Mouse (Mus musculus) kidney, adult 2 months (tissue): ENCODE results near the gene Dph1. TPM values are rescaled to one million over a fixed set of nuclear protein-coding genes. Genes with fewer than 3 reads are reported as not detected.
A peak's percentile ranks its signal among the peaks of the same experiment; 100 is the strongest.

ENCODE experiments used
- DNase-seq: peaks from one replicate; pipeline ENCODE4 v3.0.0; 2021
- H3K27ac ChIP-seq: fragments of 200-500 bp; 2 replicates; pipeline ENCODE4 v1.5.1; 2012; ENCODE audit warnings: low read depth, low read length, control low read depth, inconsistent platforms; ENCODE audit not compliant: insufficient read depth
- H3K27me3 ChIP-seq: fragments of 200-500 bp; replicated peaks from 2 replicates; pipeline ENCODE4 v1.6.1; 2012; ENCODE audit warnings: mild to moderate bottlenecking, moderate library complexity, low read length, inconsistent platforms; ENCODE audit not compliant: control insufficient read depth, insufficient read depth
- H3K36me3 ChIP-seq: fragments of 200-500 bp; 2 replicates; pipeline ENCODE4 v1.6.1; 2012; ENCODE audit warnings: mild to moderate bottlenecking, moderate library complexity, low read length, inconsistent platforms; ENCODE audit not compliant: control insufficient read depth, insufficient read depth
- H3K4me1 ChIP-seq: fragments of 200-500 bp; 2 replicates; pipeline ENCODE4 v1.6.1; 2011; ENCODE audit warnings: low read length; ENCODE audit not compliant: control insufficient read depth, insufficient read depth
- H3K4me3 ChIP-seq: fragments of 200-500 bp; 2 replicates; pipeline ENCODE4 v1.5.1; 2011; ENCODE audit warnings: mild to moderate bottlenecking, low read depth, low read length, control low read depth; ENCODE audit not compliant: insufficient read depth
- CTCF ChIP-seq: fragments of 200-500 bp; conservative IDR thresholded peaks from 2 replicates; pipeline ENCODE4 v1.5.1; 2011; ENCODE audit warnings: low read depth, mild to moderate bottlenecking, control low read depth, low read length, moderate library complexity, mixed read lengths; ENCODE audit not compliant: insufficient read depth, insufficient read length
- POLR2A ChIP-seq: fragments of 200-500 bp; IDR thresholded peaks from one replicate; pipeline ENCODE4 v1.6.1; 2011; ENCODE audit warnings: low read depth, low read length, control low read depth
- WGBS: fragments of 180-500 bp; shearing (Covaris S2); methylation state at CpG from one replicate; pipeline ENCODE4 v1.1.7; 2018; 5-methylcytosine and 5-hydroxymethylcytosine counted together
- polyA plus RNA-seq: library from polyadenylated mRNA; depleted of rRNA; stranded (reverse); fragments of >200 nt; gene quantifications from 2 replicates; pipeline ENCODE4 v1.2.3, GENCODE M21; 2012

Gene Dph1
- polyA plus RNA-seq, 1 experiment = 40.2 TPM

DNA sequence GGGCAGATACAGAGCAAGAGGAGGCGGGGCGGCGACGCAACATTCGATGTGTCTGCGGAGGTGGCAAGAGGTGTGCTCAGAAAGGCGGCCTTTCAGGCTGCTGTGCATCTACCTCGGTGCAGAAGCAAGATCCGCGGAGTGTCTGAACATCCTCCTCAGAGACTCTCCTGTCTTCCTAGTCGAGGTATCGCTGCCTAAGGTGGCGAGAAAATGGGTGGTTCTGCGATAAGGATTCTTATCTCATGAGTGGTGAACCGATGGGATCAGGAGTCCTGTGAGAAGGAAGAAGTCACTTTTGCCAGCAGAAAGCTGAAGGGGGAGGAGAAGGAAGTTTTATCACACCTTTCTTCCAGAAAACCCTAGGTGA lies 17.3 kb downstream of the Dph1 start:
- 3% methylated on average over 15 of the region's 15 CpGs for WGBS
- no peak for TF ChIP-seq CTCF
- no peak for TF ChIP-seq POLR2A
- no peaks in the 10 kb centered on the region for H3K27me3 ChIP-seq
- peak overlapping the region; percentile 63 for H3K4me3 ChIP-seq
- H3K36me3 ChIP-seq = no peaks in the 10 kb centered on the region; the same call in 1 of the 2 replicates
- peaks cover 6% of the 10 kb centered on the region; the same call in 1 of the 2 replicates for H3K4me1 ChIP-seq
- no peak overlapping the region for H3K27ac ChIP-seq
- no peak for DNase-seq

- no peak overlapping the region for H3K27ac ChIP-seq
- peak; percentile 88 for DNase-seq
Observed at GRCm38 (mm10) chr11:75173095-75173798, 17.8 kb downstream of the Dph1 start.

DNA sequence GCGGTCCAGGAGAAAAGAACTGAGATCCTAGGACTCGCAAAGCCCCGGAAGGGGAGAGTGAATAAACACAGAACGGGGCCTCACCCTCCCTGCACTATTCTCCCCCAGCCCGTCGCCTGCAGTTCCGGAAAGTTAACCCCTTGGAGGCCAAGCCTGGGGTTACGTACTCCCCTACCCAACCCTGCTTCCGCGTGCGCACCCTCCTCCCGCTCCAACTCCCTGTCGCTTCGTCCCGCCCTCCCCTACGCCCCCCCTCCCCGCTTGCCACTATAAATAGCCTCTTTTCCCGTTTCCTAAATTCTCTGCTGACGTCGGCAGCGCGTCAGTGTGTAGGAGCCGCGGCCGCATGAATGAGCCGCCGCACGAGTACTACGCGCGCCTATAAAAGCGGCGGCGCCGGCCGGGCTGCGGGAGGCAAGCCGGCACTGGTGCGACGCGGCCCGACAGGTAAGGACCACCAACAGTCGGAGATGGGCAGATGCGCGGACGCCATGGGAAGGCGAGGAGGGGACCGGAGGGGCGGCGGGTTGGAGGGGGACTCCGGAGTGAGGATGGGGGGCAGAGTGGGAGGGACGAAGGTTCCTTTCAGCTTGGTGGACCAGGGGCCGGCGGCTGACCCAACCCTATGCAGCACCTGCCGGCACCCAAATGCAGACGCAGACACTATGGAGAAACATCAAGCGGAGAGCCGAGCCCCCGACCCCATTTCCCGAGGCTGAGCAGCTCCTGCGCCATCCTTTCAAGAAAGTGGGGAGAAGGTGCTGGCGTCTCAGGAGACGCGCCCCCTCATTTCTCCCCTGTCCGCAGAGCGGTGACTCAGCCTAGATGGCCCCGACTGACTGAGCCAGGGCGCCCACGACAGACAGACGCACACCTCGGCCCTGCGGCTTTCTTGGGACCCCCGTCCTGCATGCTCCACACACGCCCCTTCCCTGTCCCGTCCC lies 18.6 kb downstream of the Dph1 start:
- no peak for DNase-seq
- no peaks in the 10 kb centered on the region; the same call in 1 of the 2 replicates for H3K36me3 ChIP-seq
- H3K27me3 ChIP-seq = no peaks in the 10 kb centered on the region
- peaks cover 4% of the 10 kb centered on the region; the same call in 1 of the 2 replicates for H3K4me1 ChIP-seq
- peak overlapping the region; percentile 63 for H3K4me3 ChIP-seq
- under 1% methylated on average over 74 of the region's 75 CpGs for WGBS
- no peak overlapping the region for H3K27ac ChIP-seq
- TF ChIP-seq POLR2A = no peak
- TF ChIP-seq CTCF = no peak

More at GRCm38 (mm10) chr11:75173095-75173798, 17.8 kb downstream of the Dph1 start:
- no peak for TF ChIP-seq CTCF
- TF ChIP-seq POLR2A = no peak
- Histone ChIP-seq H3K4me1 (peaks cover 6% of the 10 kb centered on the region; the same call in 1 of the 2 replicates), H3K27me3 (no peaks in the 10 kb centered on the region), H3K36me3 (no peaks in the 10 kb centered on the region; the same call in 1 of the 2 replicates), H3K4me3 (peak overlapping the region; percentile 63)
- under 1% methylated on average over 70 of the region's 71 CpGs for WGBS

GRCm38 (mm10) chr11:75171186-75171865 lies 19.7 kb downstream of the Dph1 start:
- Histone ChIP-seq H3K4me3 (no peak overlapping the region), H3K4me1 (peaks cover 4% of the 10 kb centered on the region; the same call in 1 of the 2 replicates), H3K27ac (no peak overlapping the region), H3K36me3 (no peaks in the 10 kb centered on the region), H3K27me3 (no peaks in the 10 kb centered on the region)
- WGBS = 19% methylated on average over 17 of the region's 17 CpGs
- TF ChIP-seq CTCF (no peak), POLR2A (no peak)
- DNase-seq = no peak

GRCm38 (mm10) chr11:75170136-75170751 lies 20.8 kb downstream of the Dph1 start:
- no peak overlapping the region for H3K27ac ChIP-seq
- WGBS = under 1% methylated on average over 38 of the region's 38 CpGs
- peak overlapping the region; percentile 17; the same call in 1 of the 2 replicates for H3K4me3 ChIP-seq
- peak; percentile 96 for DNase-seq
- H3K4me1 ChIP-seq = peaks cover 7% of the 10 kb centered on the region; the same call in 1 of the 2 replicates
- H3K36me3 ChIP-seq = no peaks in the 10 kb centered on the region
- no peaks in the 10 kb centered on the region for H3K27me3 ChIP-seq
- no peak for TF ChIP-seq POLR2A
- TF ChIP-seq CTCF = peak; percentile 75

DNA sequence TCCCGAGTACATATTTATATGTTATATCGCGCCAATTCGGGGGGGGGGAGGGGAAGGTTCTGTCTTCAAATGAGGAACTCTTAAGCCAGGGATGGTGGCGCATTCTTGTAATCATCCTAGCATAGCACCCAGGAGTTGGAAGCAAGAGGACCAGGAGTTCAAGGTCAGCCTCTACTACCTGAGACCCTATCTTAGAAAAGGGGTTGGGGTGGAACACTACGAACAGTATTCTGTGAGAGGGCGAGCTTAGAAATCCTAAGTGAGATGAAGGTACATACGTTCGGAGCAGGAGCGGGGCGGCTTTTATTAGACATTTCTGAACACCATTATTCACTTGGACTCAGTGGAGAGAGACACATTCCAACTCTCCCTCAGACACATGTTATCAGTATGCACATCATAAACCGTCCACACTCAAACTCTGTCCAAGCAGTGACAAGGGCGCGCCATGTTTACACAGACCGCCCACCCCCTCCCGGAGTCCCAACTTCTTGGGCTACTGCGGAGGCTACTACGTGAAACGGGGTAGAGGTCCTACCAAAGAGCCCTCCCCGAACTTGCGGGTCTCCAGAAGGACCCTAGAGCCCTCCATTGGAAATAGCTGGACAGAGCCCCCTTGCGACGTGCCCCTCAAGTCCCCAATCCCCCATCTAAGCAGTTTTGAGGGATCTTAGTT lies 21.5 kb downstream of the Dph1 start, which contains the start of gene Hic1:
TSS of gene Hic1 (minus strand) at position 115 of the 676 bp plus-strand sequence.
- Histone ChIP-seq H3K27me3 (no peaks in the 10 kb centered on the region), H3K4me3 (peak within 1 kb of the TSS; percentile 56), H3K4me1 (peaks cover 7% of the 10 kb centered on the region; the same call in 1 of the 2 replicates), H3K36me3 (no peaks in the 10 kb centered on the region), H3K27ac (peak within 1 kb of the TSS; percentile 40; the same call in 1 of the 2 replicates)
- WGBS = 7% methylated on average over 23 of the region's 23 CpGs
- DNase-seq = no peak
- TF ChIP-seq CTCF (no peak), POLR2A (no peak)
